Mouse (Mus musculus): ENCODE results near the gene AB124611. TPM values are rescaled to one million over a fixed set of nuclear protein-coding genes. Genes with fewer than 3 reads are reported as not detected.

Gene AB124611
- total and polyA plus RNA-seq, 2 experiments from 2014 or later: 0.68 to 1.7 TPM

GRCm38 (mm10) chr9:21564420-21564819 lies 38.4 kb downstream of the AB124611 start:
- Histone ChIP-seq H3K36me3 (ENCODE audit: insufficient read depth, low read length) (peaks cover 8% of the 10 kb centered on the region; the same call in 1 of the 2 replicates), H3K9me3 (ENCODE audit: low read length) (no peaks in the 10 kb centered on the region), H3K4me1 (ENCODE audit: insufficient read depth, low read length) (no peaks in the 10 kb centered on the region), H3K9ac (replicated peaks; ENCODE audit: low read length, poor library complexity, severe bottlenecking) (no peak overlapping the region), H3K4me2 (ENCODE audit: low read depth, low read length, poor library complexity, severe bottlenecking) (no peak overlapping the region), H3K27me3 (ENCODE audit: insufficient read depth, low read length) (no peaks in the 10 kb centered on the region), H3K27ac (ENCODE audit: low read depth, low read length) (no peak overlapping the region), H3K4me3 (ENCODE audit: low read depth, low read length) (no peak overlapping the region)
- ATAC-seq (ENCODE audit: low FRiP score) (no peak), DNase-seq (ENCODE audit: low spot score) (no peak)
- TF ChIP-seq CTCF (IDR thresholded peaks at IDR 0.05): no peak
- WGBS: 77% methylated on average over 1 of the region's 1 CpGs

GRCm38 (mm10) chr9:21565004-21565586 lies 39.1 kb downstream of the AB124611 start:
- TF ChIP-seq CTCF (IDR thresholded peaks at IDR 0.05): no peak

GRCm38 (mm10) chr9:21566538-21566937 lies 40.6 kb downstream of the AB124611 start:
- 94% methylated on average over 1 of the region's 1 CpGs for WGBS
- H3K36me3 ChIP-seq (ENCODE audit: insufficient read depth, low read length): peaks cover 27% of the 10 kb centered on the region; the same call in 1 of the 2 replicates
- TF ChIP-seq CTCF (IDR thresholded peaks at IDR 0.05): no peak
- no peak overlapping the region for H3K27ac ChIP-seq (ENCODE audit: low read depth, low read length)
- no peaks in the 10 kb centered on the region for H3K27me3 ChIP-seq (ENCODE audit: insufficient read depth, low read length)
- no peak overlapping the region for H3K4me2 ChIP-seq (ENCODE audit: low read depth, low read length, poor library complexity, severe bottlenecking)
- no peak overlapping the region for H3K9ac ChIP-seq (replicated peaks; ENCODE audit: low read length, poor library complexity, severe bottlenecking)
- H3K4me1 ChIP-seq (ENCODE audit: insufficient read depth, low read length): no peaks in the 10 kb centered on the region
- no peak for DNase-seq (ENCODE audit: low spot score)
- no peak for ATAC-seq (ENCODE audit: low FRiP score)
- H3K4me3 ChIP-seq (ENCODE audit: low read depth, low read length): no peak overlapping the region
- H3K9me3 ChIP-seq (ENCODE audit: low read length): no peaks in the 10 kb centered on the region

More at GRCm38 (mm10) chr9:21565004-21565586, 39.1 kb downstream of the AB124611 start:
- DNase-seq (ENCODE audit: low spot score) (no peak), ATAC-seq (ENCODE audit: low FRiP score) (no peak)
- Histone ChIP-seq H3K4me3 (ENCODE audit: low read depth, low read length) (no peak overlapping the region), H3K4me1 (ENCODE audit: insufficient read depth, low read length) (no peaks in the 10 kb centered on the region), H3K27me3 (ENCODE audit: insufficient read depth, low read length) (no peaks in the 10 kb centered on the region), H3K4me2 (ENCODE audit: low read depth, low read length, poor library complexity, severe bottlenecking) (no peak overlapping the region), H3K36me3 (ENCODE audit: insufficient read depth, low read length) (peaks cover 15% of the 10 kb centered on the region; the same call in 1 of the 2 replicates), H3K9ac (replicated peaks; ENCODE audit: low read length, poor library complexity, severe bottlenecking) (no peak overlapping the region), H3K27ac (ENCODE audit: low read depth, low read length) (no peak overlapping the region), H3K9me3 (ENCODE audit: low read length) (no peaks in the 10 kb centered on the region)
- 88% methylated on average over 4 of the region's 4 CpGs for WGBS

GRCm38 (mm10) chr9:21567051-21567450 lies 41.1 kb downstream of the AB124611 start:
- H3K4me1 ChIP-seq (ENCODE audit: insufficient read depth, low read length): no peaks in the 10 kb centered on the region
- WGBS: 93% methylated on average over 2 of the region's 2 CpGs
- H3K27me3 ChIP-seq (ENCODE audit: insufficient read depth, low read length): no peaks in the 10 kb centered on the region
- no peak overlapping the region for H3K9ac ChIP-seq (replicated peaks; ENCODE audit: low read length, poor library complexity, severe bottlenecking)
- TF ChIP-seq CTCF (IDR thresholded peaks at IDR 0.05): no peak
- DNase-seq (ENCODE audit: low spot score) (no peak), ATAC-seq (ENCODE audit: low FRiP score) (no peak)
- no peak overlapping the region for H3K4me3 ChIP-seq (ENCODE audit: low read depth, low read length)
- H3K27ac ChIP-seq (ENCODE audit: low read depth, low read length): no peak overlapping the region
- no peak overlapping the region for H3K4me2 ChIP-seq (ENCODE audit: low read depth, low read length, poor library complexity, severe bottlenecking)
- H3K36me3 ChIP-seq (ENCODE audit: insufficient read depth, low read length): peaks cover 31% of the 10 kb centered on the region
- H3K9me3 ChIP-seq (ENCODE audit: low read length): no peaks in the 10 kb centered on the region

- Histone ChIP-seq H3K36me3 (ENCODE audit: insufficient read depth, low read length) (peaks cover 39% of the 10 kb centered on the region), H3K9ac (replicated peaks; ENCODE audit: low read length, poor library complexity, severe bottlenecking) (no peak overlapping the region), H3K4me3 (ENCODE audit: low read depth, low read length) (no peak overlapping the region), H3K27ac (ENCODE audit: low read depth, low read length) (no peak overlapping the region), H3K4me1 (ENCODE audit: insufficient read depth, low read length) (no peaks in the 10 kb centered on the region), H3K9me3 (ENCODE audit: low read length) (no peaks in the 10 kb centered on the region), H3K27me3 (ENCODE audit: insufficient read depth, low read length) (no peaks in the 10 kb centered on the region), H3K4me2 (ENCODE audit: low read depth, low read length, poor library complexity, severe bottlenecking) (no peak overlapping the region)
- no peak for TF ChIP-seq CTCF (IDR thresholded peaks at IDR 0.05)
- ATAC-seq (ENCODE audit: low FRiP score): no peak
- WGBS: 89% methylated on average over 8 of the region's 8 CpGs
- DNase-seq (ENCODE audit: low spot score): no peak
Observed at GRCm38 (mm10) chr9:21568657-21569255, 42.8 kb downstream of the AB124611 start.

GRCm38 (mm10) chr9:21574012-21574801 lies 48.2 kb downstream of the AB124611 start:
- Histone ChIP-seq H3K4me1 (ENCODE audit: insufficient read depth, low read length) (no peaks in the 10 kb centered on the region), H3K27ac (ENCODE audit: low read depth, low read length) (no peak overlapping the region), H3K9ac (replicated peaks; ENCODE audit: low read length, poor library complexity, severe bottlenecking) (no peak overlapping the region), H3K27me3 (ENCODE audit: insufficient read depth, low read length) (no peaks in the 10 kb centered on the region), H3K4me3 (ENCODE audit: low read depth, low read length) (no peak overlapping the region), H3K9me3 (ENCODE audit: low read length) (no peaks in the 10 kb centered on the region), H3K4me2 (ENCODE audit: low read depth, low read length, poor library complexity, severe bottlenecking) (no peak overlapping the region), H3K36me3 (ENCODE audit: insufficient read depth, low read length) (peaks cover 74% of the 10 kb centered on the region)
- no peak; the same call in 1 of the 2 replicates for ATAC-seq (ENCODE audit: low FRiP score)
- DNase-seq (ENCODE audit: low spot score): no peak
- 96% methylated on average over 8 of the region's 8 CpGs for WGBS
- no peak for TF ChIP-seq CTCF (IDR thresholded peaks at IDR 0.05)
